Mouse (Mus musculus) hindbrain, embryonic 13.5 days (tissue): ENCODE data around the gene Ccdc14. TPM values are rescaled to one million over a fixed set of nuclear protein-coding genes. Genes with fewer than 3 reads are reported as not detected.
"Not testable (repeated sequence)": the region's sequence is repeated elsewhere in the genome, so short reads cannot be mapped to it uniquely, and the experiment has no call there.

Experiments used
- ATAC-seq: fragments of 200-750 bp; cut with Nextera tagmentation; 2 replicates; pipeline ENCODE4 v1.8.0; 2017; ENCODE audit warnings: moderate TSS enrichment; ENCODE audit not compliant: low FRiP score
- H3K27ac ChIP-seq: fragments of 300-500 bp; sonication (generic); 2 replicates; pipeline ENCODE4 v1.5.1; 2015; ENCODE audit warnings: inconsistent platforms, mild to moderate bottlenecking, moderate library complexity
- H3K27me3 ChIP-seq: fragments of 300-500 bp; sonication (generic); 2 replicates; pipeline ENCODE4 v1.6.1; 2015; ENCODE audit warnings: mild to moderate bottlenecking, inconsistent platforms
- H3K36me3 ChIP-seq: fragments of 300-500 bp; sonication (generic); 2 replicates; pipeline ENCODE4 v1.6.1; 2015; ENCODE audit warnings: mild to moderate bottlenecking, inconsistent platforms
- H3K4me1 ChIP-seq: fragments of 300-500 bp; sonication (generic); replicated peaks from 2 replicates; pipeline ENCODE4 v1.6.1; 2015; ENCODE audit warnings: inconsistent platforms
- H3K4me2 ChIP-seq: fragments of 300-500 bp; sonication (generic); 2 replicates; pipeline ENCODE4 v1.6.1; 2015; ENCODE audit warnings: inconsistent platforms, mild to moderate bottlenecking, moderate library complexity
- H3K4me3 ChIP-seq: fragments of 300-500 bp; sonication (generic); 2 replicates; pipeline ENCODE4 v1.5.1; 2015; ENCODE audit warnings: mild to moderate bottlenecking, inconsistent platforms
- H3K9ac ChIP-seq: fragments of 300-500 bp; sonication (generic); 2 replicates; pipeline ENCODE4 v1.6.1; 2015; ENCODE audit warnings: mild to moderate bottlenecking, inconsistent platforms
- H3K9me3 ChIP-seq: fragments of 300-500 bp; sonication (generic); 2 replicates; pipeline ENCODE4 v1.6.1; 2016; ENCODE audit warnings: inconsistent platforms
- WGBS: fragments of 180-500 bp; shearing (Covaris S2); methylation state at CpG from one replicate; pipeline ENCODE4 v1.1.7; 2015; 5-methylcytosine and 5-hydroxymethylcytosine counted together
- polyA plus RNA-seq: library from polyadenylated mRNA; unstranded; fragments of >200 nt; fragmentation: Nextera tagmentation; extraction: Ambion mirVana; gene quantifications from 2 replicates; pipeline ENCODE4 v1.2.1, GENCODE M21; 2015

Ccdc14 gene
- polyA plus RNA-seq, 1 experiment from 2014 or later: 4.8 TPM

GRCm38 (mm10) chr16:34672822-34673221 lies 17.6 kb upstream of the Ccdc14 start:
- H3K9me3 ChIP-seq: no peaks in the 10 kb centered on the region
- no peaks in the 10 kb centered on the region; the same call in 1 of the 2 replicates for H3K4me1 ChIP-seq
- H3K4me3 ChIP-seq: no peak overlapping the region
- H3K9ac ChIP-seq: no peak overlapping the region
- WGBS: 51% methylated on average over 3 of the region's 3 CpGs
- H3K27ac ChIP-seq: no peak overlapping the region
- H3K4me2 ChIP-seq: no peak overlapping the region
- H3K36me3 ChIP-seq: no peaks in the 10 kb centered on the region
- H3K27me3 ChIP-seq: peaks cover 25% of the 10 kb centered on the region
- no peak for ATAC-seq

- Histone ChIP-seq H3K4me2 (no peak overlapping the region), H3K36me3 (no peaks in the 10 kb centered on the region), H3K9me3 (no peaks in the 10 kb centered on the region), H3K4me3 (no peak overlapping the region), H3K4me1 (no peaks in the 10 kb centered on the region; the same call in 1 of the 2 replicates), H3K27ac (no peak overlapping the region), H3K27me3 (peaks cover 12% of the 10 kb centered on the region; the same call in 1 of the 2 replicates), H3K9ac (no peak overlapping the region)
- no peak for ATAC-seq
- 71% methylated on average over 6 of the region's 6 CpGs for WGBS
These were observed 16.1 kb upstream of the Ccdc14 start for GRCm38 (mm10) chr16:34674365-34674764.

GRCm38 (mm10) chr16:34681823-34682222 lies 8.6 kb upstream of the Ccdc14 start:
- no peak overlapping the region for H3K27ac ChIP-seq
- no peak overlapping the region for H3K4me2 ChIP-seq
- no peaks in the 10 kb centered on the region for H3K9me3 ChIP-seq
- H3K27me3 ChIP-seq: no peaks in the 10 kb centered on the region
- H3K9ac ChIP-seq: no peak overlapping the region
- H3K4me1 ChIP-seq: no peaks in the 10 kb centered on the region
- H3K36me3 ChIP-seq: no peaks in the 10 kb centered on the region
- H3K4me3 ChIP-seq: no peak overlapping the region
- no peak for ATAC-seq

- H3K9ac ChIP-seq: no peak overlapping the region
- ATAC-seq: no peak
- no peaks in the 10 kb centered on the region for H3K27me3 ChIP-seq
- H3K27ac ChIP-seq: no peak overlapping the region
- peak overlapping the region; percentile 69 for H3K4me3 ChIP-seq
- H3K9me3 ChIP-seq: no peaks in the 10 kb centered on the region
- 77% methylated on average over 3 of the region's 3 CpGs for WGBS
- peaks cover 7% of the 10 kb centered on the region for H3K4me1 ChIP-seq
- H3K36me3 ChIP-seq: no peaks in the 10 kb centered on the region
- H3K4me2 ChIP-seq: peak overlapping the region; percentile 73; the same call in 1 of the 2 replicates
These were observed 537 bp upstream of the Ccdc14 start for GRCm38 (mm10) chr16:34689879-34690278.

- 10% methylated on average over 11 of the region's 11 CpGs for WGBS
- peak overlapping the region; percentile 84; the same call in 1 of the 2 replicates for H3K27ac ChIP-seq
- ATAC-seq: no peak
- H3K4me1 ChIP-seq: peaks cover 7% of the 10 kb centered on the region
- no peaks in the 10 kb centered on the region for H3K27me3 ChIP-seq
- peak overlapping the region; percentile 73 for H3K4me2 ChIP-seq
- H3K36me3 ChIP-seq: no peaks in the 10 kb centered on the region
- H3K4me3 ChIP-seq: peak overlapping the region; percentile 69
- no peaks in the 10 kb centered on the region for H3K9me3 ChIP-seq
- peak overlapping the region; percentile 67 for H3K9ac ChIP-seq
These were observed 740 bp downstream of the Ccdc14 start for GRCm38 (mm10) chr16:34691156-34691555.

GRCm38 (mm10) chr16:34694477-34694876 lies 4.1 kb downstream of the Ccdc14 start:
- 96% methylated on average over 6 of the region's 7 CpGs for WGBS
- H3K27me3 ChIP-seq: no peaks in the 10 kb centered on the region
- H3K4me2 ChIP-seq: no peak overlapping the region
- ATAC-seq: no peak
- H3K4me3 ChIP-seq: no peak overlapping the region
- peaks cover 9% of the 10 kb centered on the region; the same call in 1 of the 2 replicates for H3K36me3 ChIP-seq
- H3K4me1 ChIP-seq: peaks cover 7% of the 10 kb centered on the region
- H3K9ac ChIP-seq: no peak overlapping the region
- H3K9me3 ChIP-seq: no peaks in the 10 kb centered on the region
- H3K27ac ChIP-seq: no peak overlapping the region

- WGBS: 80% methylated on average over 3 of the region's 3 CpGs
These were observed 8.3 kb downstream of the Ccdc14 start for GRCm38 (mm10) chr16:34698721-34699120.

GRCm38 (mm10) chr16:34700165-34700827 lies 9.9 kb downstream of the Ccdc14 start:
- H3K4me2 ChIP-seq: no peak overlapping the region
- H3K4me1 ChIP-seq: no peaks in the 10 kb centered on the region
- H3K4me3 ChIP-seq: no peak overlapping the region
- no peak overlapping the region for H3K9ac ChIP-seq
- ATAC-seq: peak; percentile 74
- no peaks in the 10 kb centered on the region for H3K9me3 ChIP-seq
- H3K36me3 ChIP-seq: peaks cover 15% of the 10 kb centered on the region; the same call in 1 of the 2 replicates
- no peak overlapping the region for H3K27ac ChIP-seq
- no peaks in the 10 kb centered on the region for H3K27me3 ChIP-seq
- 28% methylated on average over 7 of the region's 7 CpGs for WGBS

More at GRCm38 (mm10) chr16:34698721-34699120, 8.3 kb downstream of the Ccdc14 start:
- not testable (repeated sequence) for H3K27me3 ChIP-seq, ATAC-seq, H3K4me2 ChIP-seq, H3K9ac ChIP-seq, H3K36me3 ChIP-seq, H3K9me3 ChIP-seq, H3K4me3 ChIP-seq, H3K27ac ChIP-seq, H3K4me1 ChIP-seq

GRCm38 (mm10) chr16:34700828-34701216 lies 10.4 kb downstream of the Ccdc14 start:
- no peak for ATAC-seq
- H3K36me3 ChIP-seq: peaks cover 18% of the 10 kb centered on the region
- H3K4me1 ChIP-seq: no peaks in the 10 kb centered on the region
- H3K9me3 ChIP-seq: no peaks in the 10 kb centered on the region
- 92% methylated on average over 6 of the region's 6 CpGs for WGBS
- no peak overlapping the region for H3K4me2 ChIP-seq
- H3K9ac ChIP-seq: no peak overlapping the region
- no peak overlapping the region for H3K27ac ChIP-seq
- H3K27me3 ChIP-seq: no peaks in the 10 kb centered on the region
- no peak overlapping the region for H3K4me3 ChIP-seq

- Histone ChIP-seq H3K9ac (no peak overlapping the region), H3K4me1 (no peaks in the 10 kb centered on the region), H3K4me2 (no peak overlapping the region), H3K9me3 (no peaks in the 10 kb centered on the region), H3K27ac (no peak overlapping the region), H3K36me3 (peaks cover 33% of the 10 kb centered on the region), H3K4me3 (no peak overlapping the region), H3K27me3 (no peaks in the 10 kb centered on the region)
- WGBS: 91% methylated on average over 2 of the region's 2 CpGs
- no peak for ATAC-seq
These were observed 15.6 kb downstream of the Ccdc14 start for GRCm38 (mm10) chr16:34706019-34706418.

GRCm38 (mm10) chr16:34706487-34706946 lies 16.1 kb downstream of the Ccdc14 start:
- Histone ChIP-seq H3K4me3 (no peak overlapping the region), H3K9ac (no peak overlapping the region), H3K36me3 (peaks cover 33% of the 10 kb centered on the region), H3K27ac (no peak overlapping the region), H3K27me3 (no peaks in the 10 kb centered on the region), H3K4me2 (no peak overlapping the region), H3K4me1 (no peaks in the 10 kb centered on the region), H3K9me3 (no peaks in the 10 kb centered on the region)
- 86% methylated on average over 7 of the region's 7 CpGs for WGBS
- ATAC-seq: no peak

- 82% methylated on average over 3 of the region's 3 CpGs for WGBS
- H3K27me3 ChIP-seq: no peaks in the 10 kb centered on the region
- H3K4me1 ChIP-seq: no peaks in the 10 kb centered on the region
- ATAC-seq: no peak
- H3K4me2 ChIP-seq: no peak overlapping the region
- H3K27ac ChIP-seq: no peak overlapping the region
- H3K36me3 ChIP-seq: peaks cover 25% of the 10 kb centered on the region
- H3K4me3 ChIP-seq: no peak overlapping the region
- no peaks in the 10 kb centered on the region for H3K9me3 ChIP-seq
- H3K9ac ChIP-seq: no peak overlapping the region
These were observed 21.1 kb downstream of the Ccdc14 start for GRCm38 (mm10) chr16:34711481-34711880.

- Histone ChIP-seq H3K4me2 (no peak overlapping the region), H3K9ac (no peak overlapping the region), H3K27ac (no peak overlapping the region), H3K27me3 (no peaks in the 10 kb centered on the region), H3K36me3 (peaks cover 23% of the 10 kb centered on the region), H3K4me1 (no peaks in the 10 kb centered on the region), H3K4me3 (no peak overlapping the region), H3K9me3 (peaks cover 5% of the 10 kb centered on the region; the same call in 1 of the 2 replicates)
- no peak for ATAC-seq
- 96% methylated on average over 3 of the region's 3 CpGs for WGBS
These were observed 34.7 kb downstream of the Ccdc14 start for GRCm38 (mm10) chr16:34725156-34725555.
